Mouse (Mus musculus) layer of hippocampus, adult 9-11 months (tissue): Measurements from ENCODE around the gene Gsg1l.
A peak's percentile ranks its signal among the peaks of the same experiment; 100 is the strongest.

Experiments
- DNase-seq: peaks from one replicate; pipeline ENCODE4 v3.0.0; 2022

Gene Gsg1l

DNA sequence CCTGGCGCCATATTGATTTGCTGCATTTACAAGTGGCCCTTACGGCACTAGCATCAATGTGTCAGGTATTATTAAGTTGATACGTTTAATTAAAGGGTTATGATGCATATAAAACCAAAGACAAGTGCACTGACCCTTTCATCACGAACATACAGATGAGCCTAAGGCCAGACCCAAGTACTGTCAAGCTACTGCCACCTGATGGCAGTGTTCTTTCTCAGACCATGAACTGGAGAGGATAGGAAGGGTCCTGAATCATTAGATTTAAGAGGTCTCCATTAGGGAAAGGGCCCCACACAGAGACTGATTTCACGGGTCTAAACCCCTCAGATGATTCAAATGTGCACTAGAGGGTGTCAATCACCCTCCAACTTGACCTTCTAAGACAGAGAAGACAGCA is 55.6 kb downstream of the Gsg1l start:
- DNase-seq, result no peak

DNA sequence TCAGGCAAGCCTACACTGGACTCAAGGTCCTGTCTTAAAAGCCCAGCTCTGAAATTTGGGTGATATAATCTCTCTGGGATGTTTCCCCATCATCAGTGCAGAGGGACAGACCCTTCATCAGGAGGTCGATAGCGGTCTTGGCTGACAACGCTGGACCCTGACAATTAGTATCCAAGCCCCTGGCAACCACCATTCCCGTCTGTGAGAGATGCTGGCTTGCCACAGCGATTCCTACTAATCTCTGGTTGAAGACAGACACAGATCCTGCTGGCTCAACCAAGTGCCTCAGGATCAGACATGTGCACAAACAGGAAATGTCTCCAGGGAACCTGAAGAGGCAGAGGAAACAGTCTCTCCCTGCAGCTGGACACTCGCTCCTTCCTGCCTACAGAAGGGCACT is 62.2 kb downstream of the Gsg1l start:
- DNase-seq, result no peak

DNA sequence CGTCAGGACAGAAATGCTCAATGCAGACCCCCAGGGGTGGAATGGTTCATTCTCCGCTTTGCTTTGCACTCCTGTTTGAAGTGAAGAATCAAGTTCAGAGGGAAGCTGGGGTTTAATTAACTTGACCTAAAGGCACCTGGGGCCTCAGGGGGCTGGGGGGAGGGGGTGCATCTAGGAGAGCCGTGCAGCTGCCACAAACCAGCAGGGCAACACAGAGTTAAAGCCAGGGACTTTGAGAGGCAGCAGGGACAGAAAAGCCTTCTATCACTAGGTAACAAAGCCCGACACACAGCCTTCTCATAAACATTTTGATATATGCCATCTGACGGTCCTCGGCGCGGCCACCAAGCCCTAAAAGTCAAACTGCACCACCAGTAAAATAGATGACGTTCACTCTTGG is 62.9 kb downstream of the Gsg1l start:
- no peak for DNase-seq

DNA sequence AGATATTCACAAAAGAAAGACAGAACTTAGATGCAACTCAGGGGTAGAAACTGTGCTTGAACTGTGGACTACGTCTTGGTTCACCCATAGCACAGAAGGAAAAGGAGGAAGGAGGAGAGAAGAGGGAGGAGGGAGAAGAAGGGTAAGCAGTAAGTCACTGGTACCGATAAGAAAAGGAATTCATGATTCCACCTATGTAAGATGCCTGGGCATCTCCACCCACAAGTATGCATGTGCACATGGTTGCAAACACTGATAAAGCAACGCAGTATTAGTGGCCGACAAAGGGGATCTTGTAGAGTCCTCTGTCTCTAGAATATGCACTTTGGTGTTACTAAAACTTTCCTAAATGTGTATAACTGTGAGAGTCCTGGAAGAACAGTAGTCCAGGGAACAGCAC is 64.8 kb downstream of the Gsg1l start:
- DNase-seq, result no peak

DNA sequence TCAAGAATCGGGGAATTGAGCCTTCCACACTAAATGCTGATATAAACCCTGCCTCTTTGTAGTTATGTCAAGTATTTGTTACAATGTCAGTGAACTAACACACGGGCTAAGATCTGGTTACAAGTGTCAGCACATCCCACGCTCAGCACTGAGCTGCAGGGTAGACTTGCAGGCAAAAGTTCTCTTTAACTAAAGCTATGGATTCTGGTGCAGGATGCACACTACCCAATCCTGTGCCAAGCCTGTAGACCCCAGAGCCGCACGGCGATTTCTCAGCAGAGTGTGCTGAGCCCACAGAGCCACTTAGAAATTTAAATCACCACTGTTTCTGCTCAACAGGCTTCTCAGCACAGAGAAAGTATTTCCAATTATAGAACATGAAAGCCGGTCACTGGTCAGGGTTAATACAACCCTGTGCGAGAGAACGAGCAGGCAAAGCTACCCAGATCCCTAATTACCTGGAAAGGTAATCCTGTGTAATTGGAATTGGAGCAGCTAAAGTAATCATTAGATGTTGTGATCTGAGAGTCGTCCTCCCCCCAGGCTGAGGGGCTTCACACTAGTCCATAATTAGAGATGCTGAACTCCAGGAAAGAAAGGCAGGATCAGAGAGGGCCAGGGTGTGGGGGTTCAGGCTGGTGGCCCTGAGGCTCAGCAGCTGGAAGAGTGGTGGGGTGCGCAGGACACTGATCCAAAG is 69.7 kb downstream of the Gsg1l start:
- DNase-seq, result no peak

DNA sequence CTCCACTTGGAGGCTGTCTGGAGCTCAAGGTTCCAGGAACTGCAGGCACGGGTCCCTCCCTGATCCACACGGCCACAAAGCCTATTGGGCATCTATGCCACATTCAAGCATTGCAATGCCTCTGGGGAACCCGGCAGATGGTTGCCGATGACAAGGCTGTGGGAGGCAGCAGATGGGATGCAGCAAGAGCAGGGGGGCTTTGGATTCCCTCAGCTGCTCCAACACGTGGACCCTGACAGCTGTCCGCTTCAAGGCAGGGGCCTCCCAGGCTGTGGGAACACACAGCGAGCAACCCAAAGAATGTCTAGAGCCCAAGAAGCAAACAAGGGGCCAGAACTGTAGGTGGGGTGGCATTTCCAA is 73.4 kb downstream of the Gsg1l start:
- DNase-seq, result peak; percentile 88

DNA sequence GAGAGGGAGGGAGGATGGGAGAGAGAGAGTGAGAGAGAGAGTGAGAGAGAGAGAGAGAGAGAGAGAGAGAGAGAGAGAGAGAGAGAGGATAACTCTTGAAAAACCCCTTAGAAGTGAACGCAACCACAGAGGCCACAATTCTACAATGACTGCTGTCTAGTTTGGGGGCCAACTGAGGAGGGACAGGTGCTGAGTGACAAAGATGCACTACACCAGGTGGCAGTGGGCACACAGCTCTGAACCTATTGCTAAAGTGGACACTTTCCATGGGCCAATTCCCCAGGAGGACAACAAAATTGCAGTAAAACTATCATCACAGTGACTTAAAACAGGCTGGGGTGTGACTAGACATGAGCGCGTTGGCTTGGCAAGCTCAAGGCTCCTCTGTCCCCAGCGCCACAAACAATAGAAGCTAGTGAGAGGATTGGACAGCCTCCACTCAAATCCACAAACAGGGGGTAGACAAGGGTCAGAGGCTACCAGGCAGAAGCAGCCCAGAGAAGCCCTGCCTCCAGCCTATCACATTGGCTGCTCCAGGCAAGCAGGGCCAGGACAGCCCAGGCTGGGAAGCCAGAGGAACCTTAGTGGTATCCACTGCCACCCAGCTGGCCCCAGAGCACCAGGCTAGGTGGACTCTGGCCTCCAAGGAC is 73.9 kb downstream of the Gsg1l start:
- no peak for DNase-seq

DNA sequence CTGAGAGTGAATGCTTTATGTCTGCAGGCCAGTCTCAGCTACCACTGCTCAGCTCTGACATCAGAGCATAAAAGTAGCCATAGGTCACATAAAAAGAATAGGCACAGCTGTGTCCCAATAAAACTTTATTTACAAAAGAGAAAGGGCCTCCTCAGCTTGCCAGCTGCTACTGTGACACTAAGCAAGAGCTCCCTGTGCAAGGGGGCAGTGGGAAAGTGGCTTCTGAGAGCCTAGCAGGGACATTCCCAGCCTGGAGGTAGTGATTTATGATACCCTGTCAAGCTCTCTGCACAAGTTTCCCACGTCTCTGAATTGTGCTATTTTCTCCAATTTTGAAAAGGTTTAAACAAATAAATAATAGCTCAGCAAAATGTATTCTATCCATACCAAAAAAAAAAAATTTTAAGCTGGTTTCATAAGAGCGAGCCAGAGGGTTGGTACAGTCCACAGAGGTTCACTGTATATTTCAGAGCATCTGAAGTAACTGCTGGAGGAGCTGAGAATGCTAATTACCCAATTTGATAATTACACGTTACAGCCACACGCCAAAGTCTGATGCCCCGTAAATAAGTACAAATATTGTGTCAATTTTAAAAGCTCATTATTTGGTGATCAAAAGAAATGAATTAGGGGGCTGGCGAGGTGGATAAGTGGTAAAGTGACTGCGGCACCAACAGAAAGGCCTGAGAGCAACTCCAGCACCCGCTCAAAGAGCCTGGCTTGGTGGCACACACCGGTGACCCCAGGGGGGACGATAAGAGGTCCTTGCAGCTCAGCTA is 74.9 kb downstream of the Gsg1l start:
- DNase-seq, result no peak

DNA sequence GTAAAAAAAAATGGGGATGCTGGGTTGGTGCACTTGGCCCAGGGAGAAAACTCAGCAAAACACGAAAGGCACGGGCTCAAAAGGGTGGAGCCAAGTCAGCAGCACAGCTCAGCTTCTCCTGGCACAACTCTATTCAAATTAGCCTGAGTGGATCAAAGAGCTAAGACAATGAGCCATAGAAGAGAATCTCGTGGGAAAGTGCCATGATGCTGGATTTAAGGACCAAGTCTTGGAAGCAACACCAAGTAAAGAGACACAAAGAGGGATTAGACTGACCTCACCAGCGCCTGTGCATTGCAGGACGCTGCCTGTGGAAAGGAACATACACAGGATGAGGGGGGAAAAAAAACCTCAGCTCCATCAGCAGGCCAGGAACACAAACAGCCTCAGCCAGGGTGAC is 76.9 kb downstream of the Gsg1l start:
- no peak for DNase-seq

DNA sequence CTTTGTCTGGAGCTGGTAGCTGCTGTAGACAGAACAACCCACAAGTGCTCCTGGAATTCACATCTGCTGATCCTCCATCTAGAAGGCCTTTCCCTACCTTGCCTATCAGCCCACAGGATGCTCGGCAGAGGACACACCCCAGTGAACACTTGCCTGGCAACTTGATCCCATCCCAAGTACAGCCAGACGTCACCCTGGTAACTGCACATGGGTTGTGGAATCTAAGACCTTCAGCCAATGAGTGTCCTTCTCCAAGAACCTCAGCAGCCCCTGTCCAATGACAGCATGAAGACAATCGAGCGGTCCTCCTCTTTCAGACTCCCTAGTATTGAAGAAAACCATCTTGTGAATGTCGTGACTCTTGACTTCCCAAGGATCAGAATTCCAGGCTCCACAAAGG is 80.5 kb downstream of the Gsg1l start:
- DNase-seq, result no peak

DNA sequence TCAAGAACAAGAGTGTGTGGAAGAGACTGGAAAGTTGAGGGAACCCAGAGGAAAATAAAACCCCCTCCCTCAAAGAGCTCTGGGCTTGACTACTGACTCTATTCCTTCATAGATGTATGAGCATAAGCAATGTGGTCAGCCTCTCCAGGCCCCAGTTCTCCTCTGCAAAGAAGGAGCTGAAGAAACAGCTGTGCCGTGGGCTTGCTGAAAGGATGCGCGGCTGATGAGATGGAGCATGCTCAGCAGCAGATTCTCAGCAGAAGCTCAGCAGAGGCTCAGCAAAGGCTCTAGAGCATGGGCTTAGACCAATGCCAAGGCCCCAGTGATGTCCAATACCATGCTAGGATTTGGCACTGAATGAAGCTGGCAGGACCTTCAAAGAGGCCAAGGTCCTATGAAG is 82.3 kb downstream of the Gsg1l start:
- peak; percentile 50 for DNase-seq

DNA sequence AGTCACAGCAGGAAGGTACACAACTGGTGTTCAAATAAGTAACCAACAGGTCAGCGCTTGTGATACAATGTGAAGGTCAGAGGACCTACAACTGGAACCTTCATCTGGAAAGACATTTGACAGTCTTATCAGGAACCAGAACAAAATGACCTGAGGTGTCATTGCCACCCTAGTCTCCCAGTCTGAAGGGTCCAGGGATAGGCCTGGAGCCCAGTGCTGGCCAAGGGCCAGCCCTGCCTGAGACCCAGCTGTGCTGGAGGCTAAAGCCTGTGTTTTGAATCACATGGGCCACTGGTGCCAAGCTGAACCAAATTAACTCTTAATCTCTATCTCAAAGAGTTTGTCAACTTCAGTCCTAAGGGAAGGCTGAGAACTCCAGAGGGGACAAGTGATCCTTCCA is 86.1 kb downstream of the Gsg1l start:
- no peak for DNase-seq

DNA sequence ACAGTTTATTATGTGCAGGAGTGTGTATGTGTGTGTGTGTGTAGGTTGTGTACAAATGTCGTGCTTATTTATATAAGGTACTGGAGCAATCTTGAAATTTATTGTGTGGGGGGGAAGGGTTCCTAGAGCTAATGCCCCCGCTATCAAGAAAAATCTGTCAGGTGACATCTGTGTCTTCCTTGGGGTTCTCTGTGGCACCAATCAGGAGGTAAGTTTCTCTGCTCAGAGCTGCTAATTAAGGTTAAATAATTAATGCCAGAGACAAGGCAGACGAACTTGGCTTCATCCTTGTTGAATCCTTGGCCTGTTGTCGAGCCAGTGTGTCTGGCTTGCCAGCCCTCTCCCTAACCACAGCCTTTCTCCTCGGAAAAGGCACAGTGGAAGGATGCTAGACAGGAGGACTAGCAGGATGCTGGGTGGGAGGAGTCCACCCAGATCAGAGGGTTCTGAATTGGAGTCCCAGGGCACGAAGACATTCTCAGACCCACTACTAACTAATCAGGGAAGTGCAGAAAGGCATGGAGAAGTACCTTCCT is 89.8 kb downstream of the Gsg1l start:
- no peak for DNase-seq

DNA sequence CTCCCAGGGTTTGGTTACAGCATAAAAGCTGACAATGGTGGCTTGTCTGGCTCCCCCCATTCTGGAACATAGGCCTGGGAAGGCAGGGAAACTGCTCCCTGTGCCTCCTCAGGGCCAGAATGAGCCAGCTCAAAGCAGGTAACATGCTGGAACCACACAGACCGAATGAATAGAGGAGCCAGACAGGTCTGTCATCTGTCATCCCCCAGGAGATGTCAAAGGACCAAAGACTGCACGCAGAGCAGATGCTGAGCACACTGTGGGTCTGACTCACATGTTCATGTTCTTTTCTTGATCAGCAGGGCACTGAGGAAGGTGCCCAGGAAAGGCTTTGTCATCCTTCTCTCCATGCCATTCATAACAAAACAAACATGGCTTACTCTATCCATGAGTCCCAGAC is 90.4 kb downstream of the Gsg1l start:
- DNase-seq, result no peak

DNA sequence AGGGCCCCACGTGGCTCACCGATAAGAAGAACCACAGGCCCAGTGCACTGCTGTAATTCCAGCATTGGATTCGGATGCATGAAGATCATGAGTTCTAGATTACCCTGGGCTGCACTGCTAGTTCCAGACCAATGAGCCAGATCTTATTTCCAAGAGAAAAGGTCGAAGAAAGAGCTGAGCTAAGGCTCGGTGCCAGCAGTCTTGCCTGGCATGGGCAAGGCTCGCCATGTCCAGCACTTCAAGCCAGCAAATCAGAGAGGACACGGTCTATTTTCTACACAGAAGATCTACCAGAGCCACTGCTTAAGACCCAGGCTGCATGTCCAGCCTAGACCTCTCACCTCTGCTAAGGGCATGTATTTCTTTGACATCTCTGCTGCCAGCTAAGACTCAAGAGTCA is 92.2 kb downstream of the Gsg1l start:
- no peak for DNase-seq

DNA sequence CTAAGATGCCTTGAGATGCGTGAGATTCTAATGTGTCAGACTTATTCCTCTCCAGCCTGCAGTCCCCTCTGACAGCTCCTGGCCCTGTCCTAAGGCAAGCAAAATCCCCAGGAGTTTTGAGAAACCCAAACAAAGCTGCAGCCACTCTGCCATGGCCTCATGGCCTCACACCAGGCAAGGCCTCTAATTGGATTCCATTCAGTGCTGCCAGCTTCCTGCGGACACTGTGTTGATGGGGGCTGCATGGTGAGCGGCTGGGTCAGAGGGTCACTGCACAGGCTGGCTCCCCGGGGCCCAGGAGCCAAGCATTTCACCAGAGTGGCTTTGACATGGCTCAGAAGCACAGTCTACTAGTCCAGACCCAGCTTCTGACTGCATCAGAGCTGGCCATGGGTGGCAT is 92.7 kb downstream of the Gsg1l start:
- DNase-seq, result no peak

DNA sequence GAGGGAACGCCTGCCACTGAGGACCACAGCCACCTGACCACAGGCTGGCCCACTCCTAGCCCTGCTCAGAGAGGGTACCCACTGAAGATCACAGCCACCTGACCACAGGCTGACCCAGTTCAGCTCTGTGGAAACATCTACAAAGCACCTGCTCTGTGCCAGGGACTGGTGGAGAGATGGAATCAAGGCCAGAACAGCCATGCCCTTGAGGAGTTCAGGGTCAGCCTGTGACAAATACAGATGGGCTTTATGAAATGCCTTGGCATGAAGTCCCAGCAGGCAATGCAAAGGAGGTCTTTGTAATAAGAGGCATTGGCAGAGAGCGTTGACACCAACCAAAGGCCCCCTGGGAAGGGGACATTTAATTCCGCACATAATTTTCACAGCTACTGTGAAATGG is 93.9 kb downstream of the Gsg1l start:
- DNase-seq, result no peak

DNA sequence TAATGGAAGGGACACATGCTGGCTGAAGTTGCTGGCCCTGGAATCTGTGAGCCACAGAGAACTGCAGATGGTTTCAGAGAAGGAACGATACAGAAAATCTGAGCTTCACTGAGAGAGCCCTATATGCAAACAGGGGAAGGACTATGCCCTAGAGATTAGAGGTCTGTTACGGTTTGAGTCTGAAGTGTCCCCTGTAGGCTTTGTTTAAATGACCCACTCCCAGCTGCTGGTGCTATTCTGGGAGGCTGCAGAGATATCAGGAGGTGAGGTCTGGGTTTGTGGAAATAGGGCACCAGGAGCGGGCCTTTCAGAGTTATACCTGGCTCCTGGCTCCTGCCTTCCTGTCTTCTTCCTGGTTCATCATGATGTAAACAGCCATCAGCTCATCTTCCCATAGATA is 95.1 kb downstream of the Gsg1l start:
- no peak for DNase-seq

DNA sequence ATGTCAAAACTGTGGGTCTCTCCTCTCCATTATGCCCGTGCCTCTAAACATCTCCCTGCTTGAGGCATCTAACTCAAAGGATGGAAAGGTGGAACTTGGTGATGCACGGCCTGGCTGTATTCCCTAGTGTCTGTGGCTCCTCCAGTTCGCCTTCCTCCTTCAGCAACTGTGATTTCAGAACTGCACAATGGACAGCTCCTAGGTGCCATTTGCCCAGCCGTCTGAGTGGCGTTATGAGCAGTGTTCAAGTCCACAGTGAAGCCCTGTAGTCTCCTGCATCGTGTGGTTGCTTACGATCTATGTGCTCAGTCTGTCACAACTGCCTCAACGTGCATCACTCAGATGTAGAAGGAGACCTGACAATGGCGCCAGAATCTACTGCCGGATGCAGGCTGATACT is 96.6 kb downstream of the Gsg1l start:
- no peak for DNase-seq

DNA sequence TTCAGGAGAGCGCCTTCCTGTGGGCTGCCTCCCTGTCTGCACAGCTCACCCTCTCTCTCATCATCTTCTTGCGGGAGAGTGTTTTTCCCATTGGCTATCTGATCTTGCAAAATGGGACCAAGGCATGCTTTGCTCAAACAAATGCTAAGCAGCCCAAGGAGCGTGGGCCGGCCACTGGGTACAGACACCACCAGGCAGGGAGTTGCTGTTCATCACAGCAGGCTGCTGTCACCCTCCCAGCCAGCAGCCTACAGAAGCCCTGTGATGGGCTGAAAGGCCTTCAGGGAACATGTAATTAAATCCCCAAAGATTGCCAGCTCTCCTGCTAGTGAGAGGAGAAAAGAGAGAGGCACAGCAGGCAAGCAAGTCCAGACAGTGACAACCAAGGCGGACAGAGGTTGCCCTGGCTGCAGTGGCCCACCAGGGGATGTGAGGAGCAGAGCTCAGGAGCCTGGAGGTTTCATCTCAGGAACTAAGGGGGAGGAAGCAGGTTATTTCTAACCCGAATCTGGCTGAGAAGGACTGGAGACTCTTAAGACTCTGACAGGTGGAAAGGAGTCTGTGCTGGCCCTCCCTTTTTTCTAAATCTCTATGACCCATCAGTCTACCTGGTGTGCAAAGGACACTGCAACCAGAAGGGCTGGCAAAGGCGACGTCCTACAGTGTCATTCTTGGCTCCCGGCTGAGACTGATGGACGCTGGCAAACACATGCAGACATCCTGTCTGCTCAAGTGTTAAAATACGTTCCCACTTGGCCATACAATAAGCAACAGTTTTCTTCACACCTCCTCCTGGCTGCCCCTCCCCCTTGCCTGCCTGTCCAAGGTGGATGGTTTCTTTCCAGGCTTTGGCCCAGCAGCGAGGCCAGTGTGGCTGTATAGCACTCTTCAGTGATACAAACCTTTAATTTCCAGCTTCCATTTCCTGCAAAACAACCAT is 98.0 kb downstream of the Gsg1l start:
- peak; percentile 38 for DNase-seq

DNA sequence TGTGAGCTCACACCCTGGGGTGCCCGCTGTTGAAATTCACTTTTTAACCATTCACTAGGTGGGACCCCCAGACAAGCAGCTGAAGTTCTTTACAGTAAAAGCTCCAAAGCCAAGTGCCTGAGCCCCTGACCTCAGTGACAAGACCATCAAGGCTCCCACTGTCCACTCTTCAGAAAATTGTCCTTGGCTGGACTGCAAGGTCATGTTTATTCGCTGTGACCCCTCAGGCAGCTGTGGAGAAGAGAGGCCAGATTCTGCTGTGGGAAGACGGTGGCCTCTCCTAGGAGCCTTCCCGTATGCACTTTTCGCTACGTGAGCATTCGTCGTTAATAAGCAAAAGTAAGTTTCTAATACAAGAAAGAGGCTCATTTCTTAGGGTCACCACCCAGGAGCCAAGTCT is 102.6 kb downstream of the Gsg1l start:
- no peak for DNase-seq

DNA sequence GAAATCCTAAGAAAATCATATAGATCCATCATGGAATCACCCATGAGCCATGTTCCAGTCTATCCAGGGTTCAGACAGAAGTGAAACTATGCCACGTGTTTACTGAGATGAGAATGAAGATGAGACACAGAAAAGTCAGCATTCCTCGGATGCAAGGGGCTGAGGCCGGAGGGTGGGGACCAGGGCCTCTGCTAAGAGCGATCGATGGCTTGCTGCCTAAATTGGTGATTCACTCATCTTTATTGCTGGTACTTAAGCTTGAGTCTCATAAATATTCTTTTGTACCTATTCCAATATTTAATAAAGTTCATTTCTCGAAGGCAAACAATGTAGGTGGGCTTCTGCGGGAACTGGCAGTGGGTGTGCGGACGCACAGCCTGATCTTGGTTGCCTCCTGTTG is 105.5 kb downstream of the Gsg1l start:
- DNase-seq, result no peak

DNA sequence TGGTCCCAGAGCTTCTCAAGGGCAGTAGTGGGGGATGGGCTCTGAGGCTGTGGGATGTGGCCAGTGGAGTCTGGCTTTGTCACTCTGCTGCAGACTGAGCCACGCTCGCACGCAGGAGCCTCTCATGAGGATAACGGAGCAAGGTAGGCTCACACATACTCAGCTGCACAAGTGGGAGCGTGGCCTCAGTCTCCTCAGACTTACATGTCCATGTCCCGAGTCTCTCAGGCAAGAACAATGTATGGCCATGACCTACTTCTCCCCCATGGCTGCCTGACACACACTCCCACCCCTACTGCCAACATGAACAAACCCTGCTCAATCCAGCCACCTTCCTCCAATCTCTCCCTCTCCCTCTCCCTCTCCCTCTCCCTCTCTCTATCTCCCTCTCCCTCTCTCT is 106.8 kb downstream of the Gsg1l start:
- no peak for DNase-seq
